30 mouse cellular contexts compared by ENCODE assay signal in the genomic region with DNA sequence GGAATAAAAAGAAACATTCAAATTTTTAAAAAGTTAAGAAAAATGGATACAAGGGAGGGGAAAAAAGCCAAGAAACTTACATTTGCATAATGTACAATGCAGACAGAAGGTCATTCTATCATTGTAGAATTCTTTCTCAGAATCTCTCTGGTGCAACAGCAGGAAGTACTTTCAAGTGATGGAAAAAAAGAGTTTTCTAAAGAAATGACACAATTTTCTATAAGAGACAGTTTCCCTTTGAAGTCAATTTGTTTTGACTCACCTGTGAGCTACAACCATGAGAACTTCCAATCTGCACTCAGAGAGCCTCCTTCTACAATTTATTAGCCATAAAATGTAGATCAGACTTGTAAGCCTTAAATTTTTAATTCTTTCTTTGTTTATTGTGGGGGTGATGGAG.
DNase-seq lines count a peak whose midpoint lies in the region; ATAC-seq and TF ChIP-seq lines count a peak whose summit lies in the region.
"Had no signal": no experiment of that assay in that cellular context is flagged by ENCODE, and none has a peak within 500 bp of the region (broad histone marks: within the 10 kb centered on the region; RNA-seq: fewer than 3 reads in every experiment).

No protein-coding gene starts in this region.

- DNase-seq in thymus, adult 2 months, result no peak
- no peak for DNase-seq in thymus, postnatal 4 days
- DNase-seq in CD4-positive, CD25-positive, alpha-beta regulatory T cell, adult 2 months (ENCODE audit: low read depth, low spot score), result peak; percentile 63
- peak; percentile 13 for DNase-seq in T-cell, adult 2 months (ENCODE audit: low spot score)
- DNase-seq in urinary bladder, postnatal 14 days (ENCODE audit: low spot score), result no peak
- DNase-seq in MN1 (ENCODE audit: low spot score), result no peak
- DNase-seq: adrenal gland, adult 8-10 months; adrenal gland, postnatal 25 days; cerebellum, adult 11-12 months; cerebellum, adult 8-10 months; cerebellum, postnatal 10 days; cerebellum, postnatal 36 days; embryo, embryonic 11 days; gastrocnemius, postnatal 10 days; gastrocnemius, postnatal 36 days; heart, adult 2 months; heart, postnatal 14 days; heart, postnatal 4 days had no signal

- TF ChIP-seq CTCF in thymus, adult 2 months (IDR thresholded peaks at IDR 0.05; ENCODE audit: borderline replicate concordance, control insufficient read depth, extremely low read depth, insufficient read depth, low read length, poor library complexity), result no peak

- H3K9ac ChIP-seq in liver, embryonic 12.5 days, result no peak overlapping the region
- H3K9ac ChIP-seq: embryonic facial prominence, embryonic 13.5 days; forebrain, embryonic 13.5 days; heart, embryonic 13.5 days; hindbrain, embryonic 12.5 days; hindbrain, embryonic 15.5 days had no signal

- H3K4me1 ChIP-seq in thymus, adult 2 months (replicated peaks; ENCODE audit: control insufficient read depth, insufficient read depth, low read length), result peaks cover 6% of the 10 kb centered on the region
- no peaks in the 10 kb centered on the region for H3K4me1 ChIP-seq in liver, embryonic 12.5 days
- H3K4me1 ChIP-seq: embryonic facial prominence, embryonic 10.5 days; embryonic facial prominence, embryonic 13.5 days; forebrain, embryonic 13.5 days; heart, embryonic 10.5 days; heart, embryonic 13.5 days; hindbrain, embryonic 12.5 days; hindbrain, embryonic 15.5 days had no signal

- peak; percentile 87 for ATAC-seq in inflammation-experienced regulatory T-cells, adult 6 months
- no peak for ATAC-seq in liver, embryonic 12.5 days
- ATAC-seq: forebrain, embryonic 13.5 days; forebrain, embryonic 16.5 days; Patski had no signal

- TF ChIP-seq POLR2A in thymus, adult 2 months (IDR thresholded peaks at IDR 0.05; ENCODE audit: control insufficient read depth, extremely low read depth, insufficient read depth, low read length, poor library complexity), result no peak

- no peaks in the 10 kb centered on the region for H3K36me3 ChIP-seq in thymus, adult 2 months (ENCODE audit: control insufficient read depth, insufficient read depth, low read length)
- no peaks in the 10 kb centered on the region for H3K36me3 ChIP-seq in liver, embryonic 12.5 days
- H3K36me3 ChIP-seq: embryonic facial prominence, embryonic 10.5 days; embryonic facial prominence, embryonic 13.5 days; heart, embryonic 10.5 days; heart, embryonic 13.5 days; hindbrain, embryonic 12.5 days; hindbrain, embryonic 15.5 days had no signal

- H3K27ac ChIP-seq in thymus, adult 2 months (ENCODE audit: control insufficient read depth, insufficient read depth, low read length), result peak overlapping the region; percentile 84
- no peak overlapping the region for H3K27ac ChIP-seq in liver, embryonic 12.5 days
- H3K27ac ChIP-seq: embryonic facial prominence, embryonic 10.5 days; embryonic facial prominence, embryonic 13.5 days; forebrain, embryonic 13.5 days; heart, adult 2 months; heart, embryonic 10.5 days; heart, embryonic 13.5 days; hindbrain, embryonic 12.5 days; hindbrain, embryonic 15.5 days had no signal

- no peak overlapping the region for H3K4me3 ChIP-seq in thymus, adult 2 months (ENCODE audit: control insufficient read depth, insufficient read depth, low read length)
- H3K4me3 ChIP-seq in liver, embryonic 12.5 days, result no peak overlapping the region
- H3K4me3 ChIP-seq: embryonic facial prominence, embryonic 10.5 days; embryonic facial prominence, embryonic 13.5 days; erythroblast, embryonic 14.5 days; forebrain, embryonic 13.5 days; heart, adult 2 months; heart, embryonic 10.5 days; heart, embryonic 13.5 days; hindbrain, embryonic 12.5 days; hindbrain, embryonic 15.5 days had no signal

- H3K27me3 ChIP-seq in thymus, adult 2 months (ENCODE audit: control insufficient read depth, insufficient read depth, low read length), result no peaks in the 10 kb centered on the region
- H3K27me3 ChIP-seq in liver, embryonic 12.5 days (replicated peaks), result no peaks in the 10 kb centered on the region
- H3K27me3 ChIP-seq: embryonic facial prominence, embryonic 13.5 days; forebrain, embryonic 13.5 days; heart, embryonic 13.5 days; hindbrain, embryonic 12.5 days; hindbrain, embryonic 15.5 days; Patski had no signal

- no peaks in the 10 kb centered on the region for H3K9me3 ChIP-seq in liver, embryonic 12.5 days (replicated peaks)
- H3K9me3 ChIP-seq: embryonic facial prominence, embryonic 10.5 days; embryonic facial prominence, embryonic 13.5 days; forebrain, embryonic 13.5 days; heart, embryonic 10.5 days; heart, embryonic 13.5 days; hindbrain, embryonic 12.5 days; hindbrain, embryonic 15.5 days had no signal

- H3K4me2 ChIP-seq in liver, embryonic 12.5 days, result no peak overlapping the region
- H3K4me2 ChIP-seq: embryonic facial prominence, embryonic 13.5 days; forebrain, embryonic 13.5 days; heart, embryonic 13.5 days; hindbrain, embryonic 12.5 days; hindbrain, embryonic 15.5 days had no signal

Comparison
In these comparisons a context has a peak if more than half of its experiments do, and no peak if none do; other contexts are left out.
1. DNase-seq: peak in CD4-positive, CD25-positive, alpha-beta regulatory T cell, adult 2 months (single experiment) and T-cell, adult 2 months (single experiment); none in thymus, adult 2 months (single experiment), thymus, postnatal 4 days (single experiment), urinary bladder, postnatal 14 days (single experiment) and MN1 (single experiment).